Mouse (Mus musculus): Measurements from ENCODE around the gene Nfatc4. TPM values are rescaled to one million over a fixed set of nuclear protein-coding genes. Genes with fewer than 3 reads are reported as not detected.

Gene Nfatc4
- 30.8 and 32.7 TPM in 2 replicates for polyA plus RNA-seq (2014; fragmentation: Nextera tagmentation; extraction: Ambion mirVana)

DNA sequence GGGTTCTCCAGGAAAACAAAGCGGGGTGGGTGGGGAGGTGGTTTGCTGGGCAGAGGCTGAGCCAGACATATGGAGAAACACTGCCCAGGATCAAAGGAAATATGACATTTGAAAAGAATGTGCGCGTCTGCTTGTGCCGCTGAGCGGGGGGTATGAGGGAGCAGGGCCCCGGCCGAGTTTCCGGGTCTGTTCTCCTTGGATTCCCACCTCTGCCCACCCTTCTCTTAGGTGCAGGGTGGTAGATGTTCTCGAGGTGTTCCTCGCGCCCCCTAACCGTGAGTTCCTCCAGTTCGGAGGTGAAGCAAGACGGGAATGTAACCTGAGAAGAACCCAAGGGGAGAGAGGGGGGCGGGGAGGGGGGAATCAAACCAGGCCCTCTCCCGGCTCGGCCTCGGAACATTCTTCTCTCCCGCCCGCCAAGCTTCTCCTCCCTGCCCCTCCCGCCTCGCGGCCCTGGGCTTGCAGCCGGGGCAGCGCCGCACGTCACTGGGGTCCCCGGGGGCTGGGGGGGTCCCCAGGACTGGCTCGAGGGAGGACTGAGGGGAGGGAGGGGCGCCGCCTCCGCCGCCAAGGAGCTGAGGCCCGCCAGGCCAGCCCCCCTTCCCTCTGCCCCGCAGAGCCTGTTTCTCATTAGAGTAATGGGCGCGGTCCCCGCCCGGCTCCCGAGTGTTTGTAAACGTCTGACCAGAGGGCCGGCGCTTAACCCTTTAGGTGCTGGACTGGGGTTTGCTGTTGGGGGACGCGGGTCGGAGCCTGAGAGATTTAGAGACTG, at the start of gene Nfatc4:
TSS of gene Nfatc4 (plus strand) at position 154 of the 772 bp plus-strand sequence.
- 0 out of 2 replicates have a peak, but pooled peaks cover 6% of the 10 kb centered on the region for H3K27me3 ChIP-seq (ENCODE audit: control insufficient read depth, insufficient read depth, low read length)
- peak within 1 kb of the TSS; percentile 61 for H3K4me2 ChIP-seq (ENCODE audit: low read depth, low read length, severe bottlenecking)
- under 1% methylated on average over 44 of the region's 46 CpGs for WGBS
- peak within 1 kb of the TSS; percentile 42 for H3K4me3 ChIP-seq (ENCODE audit: low read depth, low read length)
- DNase-seq (ENCODE audit: low spot score) (peak; percentile 97), ATAC-seq (replicated peaks; ENCODE audit: low FRiP score) (peak; percentile 89)
- H3K27ac ChIP-seq (ENCODE audit: low read depth, low read length) = peak within 1 kb of the TSS; percentile 84
- H3K9me3 ChIP-seq (ENCODE audit: control insufficient read depth, low read length) = no peaks in the 10 kb centered on the region
- H3K36me3 ChIP-seq (ENCODE audit: control insufficient read depth, insufficient read depth, low read length) = no peaks in the 10 kb centered on the region
- peaks cover 15% of the 10 kb centered on the region; the same call in 1 of the 2 replicates for H3K4me1 ChIP-seq (replicated peaks; ENCODE audit: control insufficient read depth, insufficient read depth, low read length)
- H3K9ac ChIP-seq (ENCODE audit: low read length) = peak within 1 kb of the TSS; percentile 62

DNA sequence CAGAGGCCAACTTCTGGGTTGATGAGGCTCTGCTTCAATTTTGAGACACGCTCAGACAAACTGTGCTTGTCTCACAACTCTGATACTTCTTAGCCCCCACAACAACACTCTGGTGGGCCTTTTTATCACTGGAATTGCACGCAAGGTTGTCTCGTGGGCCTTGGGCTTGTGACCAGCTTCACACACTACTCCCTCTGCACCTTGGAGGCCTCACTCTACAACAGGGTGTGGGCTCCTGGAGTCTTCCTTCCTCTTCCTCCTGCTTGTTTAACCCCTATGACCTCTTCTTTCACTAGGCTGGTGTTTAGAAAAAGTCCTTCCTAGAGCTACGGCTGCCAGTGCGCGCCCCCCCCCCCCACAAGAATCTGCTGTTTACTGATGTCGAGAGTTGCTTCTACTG, 46.2 kb upstream of the Nfatc4 start:
- H3K27ac ChIP-seq (ENCODE audit: low read depth, low read length) = no peak overlapping the region
- peaks cover under 1% of the 10 kb centered on the region; the same call in 1 of the 2 replicates for H3K27me3 ChIP-seq (ENCODE audit: control insufficient read depth, insufficient read depth, low read length)
- no peaks in the 10 kb centered on the region for H3K36me3 ChIP-seq (ENCODE audit: control insufficient read depth, insufficient read depth, low read length)
- H3K4me3 ChIP-seq (ENCODE audit: low read depth, low read length) = no peak overlapping the region
- no peak for ATAC-seq (replicated peaks; ENCODE audit: low FRiP score)
- no peaks in the 10 kb centered on the region for H3K4me1 ChIP-seq (replicated peaks; ENCODE audit: control insufficient read depth, insufficient read depth, low read length)
- WGBS = 80% methylated on average over 7 of the region's 7 CpGs
- no peaks in the 10 kb centered on the region for H3K9me3 ChIP-seq (ENCODE audit: control insufficient read depth, low read length)
- no peak overlapping the region for H3K4me2 ChIP-seq (ENCODE audit: low read depth, low read length, severe bottlenecking)
- H3K9ac ChIP-seq (ENCODE audit: low read length) = no peak overlapping the region
- DNase-seq (ENCODE audit: low spot score) = no peak

DNA sequence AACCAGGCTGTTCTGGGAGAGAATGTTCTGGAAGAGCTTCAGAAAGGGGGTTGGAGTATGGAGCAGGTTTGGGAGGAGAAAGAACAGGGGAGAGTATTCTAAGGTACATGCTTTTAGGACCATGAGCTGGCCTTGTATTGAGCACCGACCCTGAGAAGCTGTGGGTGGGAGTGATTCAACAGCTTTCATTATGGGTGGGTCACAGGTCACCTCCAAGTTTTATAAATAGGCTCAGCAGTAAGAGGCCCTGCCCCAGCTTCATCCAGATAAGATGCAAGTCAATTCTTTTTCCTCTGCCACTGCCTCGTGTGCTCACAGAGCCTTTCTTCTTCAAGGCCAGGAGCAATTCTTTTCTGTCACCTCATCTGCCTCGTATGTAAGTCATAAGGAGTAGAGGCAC, 45.8 kb upstream of the Nfatc4 start:
- H3K36me3 ChIP-seq (ENCODE audit: control insufficient read depth, insufficient read depth, low read length) = no peaks in the 10 kb centered on the region
- H3K27ac ChIP-seq (ENCODE audit: low read depth, low read length) = no peak overlapping the region
- 61% methylated on average over 3 of the region's 3 CpGs for WGBS
- H3K4me3 ChIP-seq (ENCODE audit: low read depth, low read length) = no peak overlapping the region
- peaks cover 4% of the 10 kb centered on the region; the same call in 1 of the 2 replicates for H3K27me3 ChIP-seq (ENCODE audit: control insufficient read depth, insufficient read depth, low read length)
- H3K9ac ChIP-seq (ENCODE audit: low read length) = no peak overlapping the region
- H3K9me3 ChIP-seq (ENCODE audit: control insufficient read depth, low read length) = no peaks in the 10 kb centered on the region
- no peak overlapping the region for H3K4me2 ChIP-seq (ENCODE audit: low read depth, low read length, severe bottlenecking)
- ATAC-seq (replicated peaks; ENCODE audit: low FRiP score) (no peak), DNase-seq (ENCODE audit: low spot score) (no peak)
- H3K4me1 ChIP-seq (replicated peaks; ENCODE audit: control insufficient read depth, insufficient read depth, low read length) = no peaks in the 10 kb centered on the region

DNA sequence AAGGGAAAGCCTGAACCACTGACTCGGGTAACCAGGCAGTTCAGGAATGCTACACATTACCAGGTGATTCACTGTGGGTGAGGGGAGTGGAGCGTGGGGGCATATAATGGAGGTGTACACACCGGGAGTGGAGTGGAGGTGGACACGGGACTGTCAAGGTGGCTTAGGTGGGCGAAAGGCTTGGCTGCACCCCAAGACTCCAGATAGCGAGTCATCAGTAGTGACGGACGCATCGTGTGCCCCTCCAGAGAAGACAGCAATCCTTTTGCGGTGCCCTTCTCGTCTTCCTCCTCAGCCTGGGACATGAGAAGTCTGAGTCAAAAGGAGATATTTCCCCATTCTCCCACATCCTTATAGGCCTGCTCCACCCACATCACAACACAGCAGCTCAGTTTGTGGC, 45.1 kb upstream of the Nfatc4 start:
- ATAC-seq (replicated peaks; ENCODE audit: low FRiP score) = no peak
- H3K27ac ChIP-seq (ENCODE audit: low read depth, low read length) = no peak overlapping the region
- peaks cover 10% of the 10 kb centered on the region for H3K27me3 ChIP-seq (ENCODE audit: control insufficient read depth, insufficient read depth, low read length)
- no peak overlapping the region for H3K9ac ChIP-seq (ENCODE audit: low read length)
- no peaks in the 10 kb centered on the region for H3K9me3 ChIP-seq (ENCODE audit: control insufficient read depth, low read length)
- H3K36me3 ChIP-seq (ENCODE audit: control insufficient read depth, insufficient read depth, low read length) = no peaks in the 10 kb centered on the region
- no peaks in the 10 kb centered on the region for H3K4me1 ChIP-seq (replicated peaks; ENCODE audit: control insufficient read depth, insufficient read depth, low read length)
- H3K4me2 ChIP-seq (ENCODE audit: low read depth, low read length, severe bottlenecking) = no peak overlapping the region
- WGBS = 92% methylated on average over 11 of the region's 11 CpGs
- no peak overlapping the region for H3K4me3 ChIP-seq (ENCODE audit: low read depth, low read length)
- no peak for DNase-seq (ENCODE audit: low spot score)

DNA sequence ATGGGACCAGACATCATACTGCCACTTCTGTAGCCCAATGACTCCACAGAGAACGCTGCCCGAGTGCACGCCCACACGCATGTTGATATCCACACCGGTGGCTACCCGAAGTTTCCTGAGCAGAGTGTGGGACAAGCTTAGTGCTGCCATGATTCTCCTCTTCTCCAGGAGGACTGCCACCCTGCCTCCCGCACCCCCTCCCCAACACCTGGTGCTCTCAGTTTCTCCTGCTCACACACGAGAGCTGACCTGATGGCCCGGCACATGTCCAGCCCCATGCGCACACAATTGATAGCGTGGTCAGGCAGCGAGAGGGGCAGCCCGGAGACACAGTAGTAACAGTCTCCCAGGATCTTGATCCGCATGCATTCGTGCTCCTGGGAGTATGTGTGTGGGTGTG, 44.3 kb upstream of the Nfatc4 start:
- WGBS = 93% methylated on average over 15 of the region's 15 CpGs
- Histone ChIP-seq H3K27me3 (ENCODE audit: control insufficient read depth, insufficient read depth, low read length) (peaks cover 17% of the 10 kb centered on the region), H3K9me3 (ENCODE audit: control insufficient read depth, low read length) (no peaks in the 10 kb centered on the region), H3K9ac (ENCODE audit: low read length) (no peak overlapping the region), H3K4me2 (ENCODE audit: low read depth, low read length, severe bottlenecking) (no peak overlapping the region), H3K36me3 (ENCODE audit: control insufficient read depth, insufficient read depth, low read length) (no peaks in the 10 kb centered on the region), H3K27ac (ENCODE audit: low read depth, low read length) (no peak overlapping the region), H3K4me3 (ENCODE audit: low read depth, low read length) (no peak overlapping the region), H3K4me1 (replicated peaks; ENCODE audit: control insufficient read depth, insufficient read depth, low read length) (no peaks in the 10 kb centered on the region; the same call in 1 of the 2 replicates)
- DNase-seq (ENCODE audit: low spot score) (no peak), ATAC-seq (replicated peaks; ENCODE audit: low FRiP score) (no peak)

DNA sequence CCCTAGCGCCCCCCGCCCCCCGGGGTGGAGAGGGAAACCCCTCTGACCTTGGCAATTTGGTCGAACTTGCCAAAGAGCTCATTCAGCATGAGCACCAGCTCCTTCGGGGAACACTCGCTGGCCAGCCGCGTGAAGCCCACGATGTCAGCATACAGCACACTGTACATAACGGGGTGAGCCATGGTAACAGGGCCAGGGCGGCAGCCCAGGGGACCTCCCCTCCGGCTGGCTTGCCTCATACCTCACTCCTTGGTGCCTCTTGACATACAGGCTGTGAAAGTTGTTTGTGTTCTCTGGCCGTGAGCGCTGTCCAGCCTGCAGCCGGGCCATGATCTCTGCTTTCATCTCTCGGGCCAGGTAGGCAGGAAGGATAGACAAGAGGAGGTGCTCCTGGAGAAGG, 43.3 kb upstream of the Nfatc4 start:
- ATAC-seq (replicated peaks; ENCODE audit: low FRiP score) (no peak), DNase-seq (ENCODE audit: low spot score) (no peak)
- Histone ChIP-seq H3K4me2 (ENCODE audit: low read depth, low read length, severe bottlenecking) (no peak overlapping the region), H3K27me3 (ENCODE audit: control insufficient read depth, insufficient read depth, low read length) (peaks cover 27% of the 10 kb centered on the region), H3K4me1 (replicated peaks; ENCODE audit: control insufficient read depth, insufficient read depth, low read length) (no peaks in the 10 kb centered on the region; the same call in 1 of the 2 replicates), H3K36me3 (ENCODE audit: control insufficient read depth, insufficient read depth, low read length) (no peaks in the 10 kb centered on the region), H3K9ac (ENCODE audit: low read length) (no peak overlapping the region), H3K4me3 (ENCODE audit: low read depth, low read length) (no peak overlapping the region), H3K27ac (ENCODE audit: low read depth, low read length) (no peak overlapping the region), H3K9me3 (ENCODE audit: control insufficient read depth, low read length) (no peaks in the 10 kb centered on the region)
- 72% methylated on average over 16 of the region's 16 CpGs for WGBS

DNA sequence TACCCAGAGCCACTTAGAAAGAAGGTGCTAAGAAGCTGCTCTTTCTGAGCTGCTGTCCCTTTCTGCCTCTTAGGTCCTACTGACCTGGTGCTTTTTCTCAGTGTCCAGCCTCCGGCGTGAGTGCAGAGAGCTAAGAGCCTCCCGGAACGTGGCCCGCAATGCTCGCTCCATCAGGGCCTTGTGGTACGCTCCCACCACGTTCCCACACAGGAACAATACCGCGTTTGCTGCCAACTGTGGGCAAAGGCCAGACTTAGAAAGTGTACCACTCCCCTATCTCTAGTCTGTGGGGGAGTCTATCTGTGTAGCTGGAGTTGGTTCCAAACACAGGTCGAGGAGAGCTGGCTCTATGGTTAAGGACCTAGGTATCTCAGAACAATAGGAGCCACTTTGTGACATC, 42.2 kb upstream of the Nfatc4 start:
- H3K9me3 ChIP-seq (ENCODE audit: control insufficient read depth, low read length) = no peaks in the 10 kb centered on the region
- no peak overlapping the region for H3K4me3 ChIP-seq (ENCODE audit: low read depth, low read length)
- H3K9ac ChIP-seq (ENCODE audit: low read length) = no peak overlapping the region
- no peak overlapping the region for H3K4me2 ChIP-seq (ENCODE audit: low read depth, low read length, severe bottlenecking)
- no peak for DNase-seq (ENCODE audit: low spot score)
- 83% methylated on average over 11 of the region's 11 CpGs for WGBS
- peaks cover 33% of the 10 kb centered on the region for H3K27me3 ChIP-seq (ENCODE audit: control insufficient read depth, insufficient read depth, low read length)
- H3K27ac ChIP-seq (ENCODE audit: low read depth, low read length) = no peak overlapping the region
- no peaks in the 10 kb centered on the region; the same call in 1 of the 2 replicates for H3K4me1 ChIP-seq (replicated peaks; ENCODE audit: control insufficient read depth, insufficient read depth, low read length)
- no peak for ATAC-seq (replicated peaks; ENCODE audit: low FRiP score)
- H3K36me3 ChIP-seq (ENCODE audit: control insufficient read depth, insufficient read depth, low read length) = no peaks in the 10 kb centered on the region

DNA sequence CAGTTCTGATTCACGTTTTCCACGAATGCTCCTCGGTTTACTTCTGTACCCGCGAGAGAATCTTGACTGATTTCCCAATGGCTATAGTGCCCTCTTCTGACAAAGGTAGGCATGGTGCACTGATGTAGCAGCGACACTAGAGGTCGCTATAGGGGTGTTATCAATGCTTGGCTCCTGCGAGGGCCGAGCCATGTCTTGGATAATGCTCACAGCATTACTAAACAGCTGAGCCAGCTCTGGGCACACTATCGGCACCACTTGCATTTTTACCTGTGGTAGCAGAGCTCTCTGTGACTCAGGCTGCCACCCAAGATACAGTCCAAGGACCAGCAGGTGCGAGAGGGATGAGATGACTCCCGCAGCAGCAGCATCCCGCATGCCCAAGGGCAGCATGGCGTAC, 41.6 kb upstream of the Nfatc4 start:
- Histone ChIP-seq H3K9me3 (ENCODE audit: control insufficient read depth, low read length) (no peaks in the 10 kb centered on the region), H3K36me3 (ENCODE audit: control insufficient read depth, insufficient read depth, low read length) (no peaks in the 10 kb centered on the region), H3K4me1 (replicated peaks; ENCODE audit: control insufficient read depth, insufficient read depth, low read length) (no peaks in the 10 kb centered on the region; the same call in 1 of the 2 replicates), H3K4me2 (ENCODE audit: low read depth, low read length, severe bottlenecking) (peak overlapping the region; percentile 2), H3K27ac (ENCODE audit: low read depth, low read length) (no peak overlapping the region), H3K27me3 (ENCODE audit: control insufficient read depth, insufficient read depth, low read length) (peaks cover 36% of the 10 kb centered on the region), H3K4me3 (ENCODE audit: low read depth, low read length) (no peak overlapping the region), H3K9ac (ENCODE audit: low read length) (no peak overlapping the region)
- ATAC-seq (replicated peaks; ENCODE audit: low FRiP score) (peak; percentile 39; the same call in 1 of the 2 replicates), DNase-seq (ENCODE audit: low spot score) (peak; percentile 78)
- 15% methylated on average over 14 of the region's 14 CpGs for WGBS
